Mouse (Mus musculus) kidney, postnatal 25 days (tissue): ENCODE measurements around the gene Slc11a1.

Source experiments
- DNase-seq, 2 experiments: peaks; one replicate each; pipeline ENCODE4 v3.0.0; 2021; ENCODE audit warnings: mixed read lengths in 2 of 2

Slc11a1 gene

DNA sequence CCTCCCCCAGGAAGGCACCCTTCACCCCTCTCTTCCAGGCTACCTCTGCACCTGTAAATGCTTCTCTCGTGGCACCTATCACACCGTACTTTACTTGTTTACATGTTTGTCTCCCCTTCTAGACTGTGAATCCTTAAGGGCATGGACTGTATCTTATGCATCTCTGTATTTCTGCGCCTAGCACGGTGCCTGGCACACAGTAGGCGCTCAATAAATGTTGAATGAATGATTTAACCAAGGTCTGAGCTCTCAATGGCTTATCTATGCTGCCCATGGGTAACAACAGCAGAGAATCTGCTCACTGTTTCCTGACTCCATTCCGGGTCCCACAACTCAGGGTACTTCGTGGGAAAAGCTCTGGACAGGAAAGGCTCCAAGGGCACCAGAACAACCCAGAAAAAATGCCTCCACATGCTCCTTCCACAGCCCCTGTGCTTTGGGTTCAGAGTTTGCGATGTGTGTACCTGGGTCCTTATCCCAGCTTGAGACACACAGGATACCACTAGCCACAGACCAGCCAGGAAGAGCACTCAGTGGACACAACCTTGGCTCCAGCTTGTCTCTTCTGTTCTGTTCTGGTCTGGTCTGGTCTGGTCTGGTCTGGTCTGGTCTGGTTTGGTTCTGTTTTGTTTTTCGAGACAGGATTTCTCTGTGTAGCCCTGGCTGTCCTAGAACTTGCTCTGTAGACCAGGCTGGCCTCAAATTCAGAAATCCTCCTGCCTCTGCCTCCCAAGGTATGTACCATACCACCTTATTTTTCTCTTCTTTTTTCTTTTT lies 21.4 kb upstream of the Slc11a1 start:
- DNase-seq = no peak

DNA sequence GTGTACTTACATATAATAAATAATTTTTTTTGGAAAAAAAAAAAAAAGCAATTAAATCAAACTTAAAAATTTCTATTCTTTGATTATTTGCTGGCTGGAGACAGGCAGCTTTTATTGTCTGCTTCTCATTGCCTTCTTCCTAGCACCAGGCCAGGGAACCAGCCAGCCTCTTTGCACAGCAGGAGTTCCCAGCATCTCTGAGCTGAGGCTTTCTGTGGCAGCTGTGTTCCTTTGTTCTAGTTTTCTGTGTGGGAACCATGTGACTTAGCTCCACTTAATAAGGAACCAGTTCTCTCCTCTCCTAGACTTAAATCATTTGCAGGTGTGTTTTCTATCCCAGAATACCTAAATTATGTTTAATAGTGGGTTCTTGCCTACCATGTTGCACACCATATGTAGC lies 17.5 kb upstream of the Slc11a1 start:
- DNase-seq = no peak

DNA sequence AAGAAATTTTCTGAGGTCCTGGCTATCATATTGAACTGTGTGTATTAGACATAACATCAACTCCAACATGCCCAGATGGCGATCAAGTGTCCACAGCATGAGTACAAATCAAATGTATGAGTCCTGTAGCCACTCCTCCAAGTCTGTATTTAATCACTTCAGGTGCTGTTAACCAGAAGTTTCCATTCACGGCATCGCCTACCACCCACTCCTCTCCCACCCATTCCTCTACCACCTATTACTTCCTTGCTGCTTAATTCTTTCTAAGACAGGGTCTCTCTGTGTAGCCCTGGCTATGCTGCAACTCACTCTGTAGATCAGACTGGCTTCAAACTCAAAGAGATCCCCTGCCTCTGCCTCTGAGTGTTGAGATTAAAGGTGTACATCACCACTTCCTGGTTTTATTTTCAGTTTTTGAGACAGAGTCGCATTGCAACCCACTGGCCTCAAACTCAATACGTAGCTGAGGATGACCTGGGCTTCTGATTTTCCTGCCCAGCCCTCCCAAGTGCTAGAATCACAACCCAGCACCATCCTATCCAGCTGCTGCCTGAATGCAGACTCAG lies 15.0 kb upstream of the Slc11a1 start:
- DNase-seq = no peak

DNA sequence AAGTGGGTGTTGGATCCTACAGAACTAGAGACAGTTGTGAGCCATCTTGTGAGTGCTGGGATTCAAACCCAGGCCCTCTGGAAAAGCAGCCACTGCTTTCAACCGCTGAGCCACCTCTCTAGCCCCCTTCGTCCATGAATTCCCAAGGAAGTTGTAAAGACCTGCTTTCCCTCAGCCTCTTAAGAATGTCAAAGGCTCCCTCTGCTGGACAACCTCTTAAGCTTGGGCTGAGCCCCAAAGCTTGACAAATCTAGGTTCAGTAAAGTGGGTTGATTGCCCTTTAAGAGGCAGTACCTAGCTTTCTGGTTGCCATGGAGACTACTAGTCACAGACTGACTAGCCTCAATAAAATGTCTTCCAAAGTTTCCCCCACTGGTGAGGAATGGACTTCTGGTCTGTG lies 13.2 kb upstream of the Slc11a1 start, which contains the start of gene Catip:
Catip (plus strand) TSS at position 297 of the 400 bp plus-strand sequence.
- peak; percentile 76 to 87 for DNase-seq

DNA sequence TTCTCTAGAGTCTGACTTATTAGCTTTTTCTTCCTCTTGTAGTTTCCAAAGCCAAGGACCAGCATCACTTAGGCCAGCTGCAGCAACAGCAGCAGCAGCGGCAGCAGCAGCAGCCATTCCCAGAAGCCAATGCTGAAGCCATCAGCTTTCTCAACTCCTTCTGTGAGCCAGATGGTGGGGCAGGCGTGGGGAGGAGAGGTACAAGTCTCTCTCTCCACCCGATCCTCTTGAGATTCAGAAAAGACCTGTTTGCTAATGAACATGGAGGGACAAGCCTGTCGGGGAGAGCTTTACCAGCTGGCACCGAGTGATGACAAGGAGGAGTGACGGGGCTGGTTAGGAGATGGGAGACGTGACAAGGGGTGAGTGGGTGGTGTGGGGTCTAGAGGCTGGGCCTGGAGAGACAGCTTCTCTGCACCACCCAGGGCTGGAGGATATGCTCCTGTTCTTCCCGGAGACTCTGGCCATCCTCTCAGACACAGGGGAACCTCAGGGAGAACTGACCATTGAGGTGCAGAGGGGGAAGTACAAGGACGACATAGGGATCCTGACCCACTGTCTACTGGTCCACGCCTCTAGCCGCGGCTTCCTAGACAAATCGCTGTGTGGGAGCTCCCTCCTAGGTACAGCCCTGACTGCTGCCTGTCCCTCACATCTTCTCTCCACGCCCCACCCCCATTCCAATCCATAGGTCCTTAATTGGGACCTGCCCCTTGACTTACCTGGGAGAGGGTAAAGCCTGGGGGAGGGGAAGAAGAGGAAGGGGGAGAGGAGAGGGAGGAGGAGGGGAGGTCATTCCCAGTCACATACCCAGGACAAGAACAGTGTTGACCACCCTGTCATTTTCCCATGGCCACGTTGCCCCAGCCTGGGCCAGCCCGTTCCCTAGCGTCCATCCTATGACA lies 12.4 kb upstream of the Slc11a1 start:
- peak in 1 of 2 experiments; percentile 33 for DNase-seq

DNA sequence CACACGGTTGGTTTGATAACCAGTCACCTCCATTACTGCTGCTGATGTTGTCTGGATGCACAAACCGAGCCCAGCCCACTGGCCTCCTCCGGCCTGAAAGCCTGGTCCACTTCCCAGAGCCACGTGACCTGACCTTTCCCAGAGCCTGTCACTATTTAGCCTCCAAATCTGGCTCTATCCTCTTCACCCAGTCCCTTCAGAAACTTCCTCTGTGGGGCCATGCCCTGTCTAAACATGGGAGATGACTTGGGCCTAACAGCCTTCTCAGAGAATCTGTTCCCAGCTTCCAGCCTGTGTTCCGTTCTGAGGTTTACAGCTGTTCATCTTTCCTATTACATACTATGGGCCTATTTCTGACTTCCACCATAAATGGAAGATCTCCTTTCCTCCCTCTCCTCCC lies 11.6 kb upstream of the Slc11a1 start:
- peak in 1 of 2 experiments; percentile 48 for DNase-seq

DNA sequence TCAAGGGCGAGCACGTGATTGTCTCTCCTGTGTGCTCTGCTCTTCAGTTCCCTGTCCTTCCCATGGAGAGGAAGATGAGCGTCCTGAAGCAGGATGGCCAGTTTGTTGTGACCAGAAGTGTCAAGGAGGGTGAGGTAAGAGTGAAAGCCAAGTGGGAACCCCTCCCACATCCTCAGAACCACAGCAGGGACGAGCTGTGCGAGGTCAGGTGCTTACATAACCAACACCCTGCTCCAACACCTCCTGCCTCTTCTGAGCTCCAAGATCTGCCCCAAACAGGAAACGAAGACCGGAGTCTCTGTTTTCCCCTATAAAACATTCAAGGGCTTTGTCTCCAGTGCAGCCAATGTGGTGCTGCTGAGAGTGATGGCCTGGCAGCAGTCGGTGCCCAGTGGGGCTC lies 10.7 kb upstream of the Slc11a1 start:
- DNase-seq = peak in 1 of 2 experiments; percentile 50

DNA sequence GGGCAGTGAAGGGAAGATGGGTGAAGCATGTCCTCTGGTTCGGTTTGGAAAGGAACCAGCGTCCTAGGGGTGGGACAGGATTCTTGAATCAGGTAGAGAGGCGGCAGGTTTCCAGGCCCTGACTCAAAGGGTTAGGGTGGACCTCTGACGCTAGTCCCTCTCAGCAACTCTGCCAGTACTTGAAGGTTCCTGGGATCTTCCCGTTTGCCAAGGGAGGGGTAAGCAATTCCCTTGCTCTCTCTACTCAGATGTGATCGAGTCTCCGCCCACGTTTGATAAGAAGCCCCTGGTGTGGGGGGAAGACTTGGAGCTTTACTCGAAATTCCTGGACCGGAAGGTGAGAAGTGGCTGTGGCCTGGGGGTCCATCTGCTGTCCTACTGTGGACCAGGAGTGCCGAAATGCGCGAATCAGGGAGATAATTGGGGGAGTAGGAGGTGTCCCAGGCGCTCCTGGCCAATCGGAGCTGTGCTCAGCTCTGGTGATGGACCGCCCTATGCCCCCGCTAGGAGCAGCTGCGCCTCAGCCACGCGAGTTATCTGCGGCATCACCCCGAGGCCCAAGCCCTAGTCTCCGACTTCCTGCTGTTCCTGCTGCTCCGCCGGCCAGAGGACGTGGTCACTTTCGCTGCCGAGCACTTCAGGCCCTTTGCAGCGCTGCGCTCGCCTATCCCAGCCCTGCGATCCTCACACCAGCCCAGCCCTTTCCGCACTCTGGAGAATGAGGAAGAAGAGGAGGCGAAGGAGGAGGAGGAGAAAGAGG lies 6.9 kb upstream of the Slc11a1 start:
- DNase-seq = peak; percentile 59 to 73

DNA sequence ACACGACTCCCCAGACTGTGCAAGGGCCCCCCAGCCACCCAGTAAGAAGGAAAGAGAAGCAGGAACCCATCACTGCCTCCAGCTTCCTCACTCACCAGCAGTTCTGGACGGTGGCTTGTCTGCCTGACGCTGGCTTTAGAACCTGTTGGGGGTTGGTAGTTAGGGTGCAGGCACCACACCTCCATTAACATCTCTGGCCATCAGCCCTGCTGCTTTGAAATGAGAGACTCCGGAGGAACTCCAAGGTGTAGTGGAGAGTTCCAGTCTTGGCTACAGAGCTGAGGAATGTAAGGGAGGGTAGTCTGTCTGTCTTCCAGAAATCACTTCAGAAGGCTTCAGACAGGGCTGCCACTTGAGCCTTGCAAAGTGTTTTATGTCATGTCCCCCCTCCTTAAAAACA lies 5.0 kb upstream of the Slc11a1 start:
- DNase-seq = peak in 1 of 2 experiments; percentile 23

DNA sequence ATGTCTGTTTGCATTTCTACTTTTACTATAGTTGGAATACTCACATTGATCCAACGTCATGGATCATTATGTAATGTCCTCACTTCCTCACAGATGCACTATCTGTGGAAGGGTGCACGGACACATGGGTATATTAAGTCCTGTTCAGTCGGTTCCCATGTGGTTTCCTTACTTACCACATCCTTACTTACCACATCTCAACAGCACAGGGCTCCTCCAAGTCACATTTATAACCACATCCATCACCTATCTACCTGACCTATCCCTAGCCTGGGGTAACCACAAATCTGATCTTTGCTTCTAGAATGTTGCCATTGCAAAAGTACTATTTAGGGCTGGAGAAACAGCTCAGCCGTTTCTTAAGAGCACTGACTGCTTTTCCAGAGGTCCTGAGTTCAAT lies 1.6 kb upstream of the Slc11a1 start:
- no peak for DNase-seq

DNA sequence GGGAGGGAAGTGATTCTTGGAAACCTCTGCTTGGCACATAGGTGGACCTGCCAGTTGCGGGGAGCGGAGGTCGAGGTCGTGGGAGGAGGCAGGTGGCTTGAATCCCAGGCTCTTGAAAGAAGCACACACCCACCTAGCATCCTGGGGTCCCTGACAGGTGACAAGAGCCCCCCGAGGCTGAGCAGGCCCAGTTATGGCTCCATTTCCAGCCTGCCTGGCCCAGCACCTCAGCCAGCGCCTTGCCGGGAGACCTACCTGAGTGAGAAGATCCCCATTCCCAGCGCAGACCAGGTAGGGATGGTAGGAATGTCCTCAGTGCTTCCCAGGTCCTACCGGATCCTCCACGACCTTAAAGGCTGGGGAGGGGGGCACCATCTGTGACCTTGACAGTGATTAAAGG lies 566 bp downstream of the Slc11a1 start:
- DNase-seq = peak in 1 of 2 experiments; percentile 32

DNA sequence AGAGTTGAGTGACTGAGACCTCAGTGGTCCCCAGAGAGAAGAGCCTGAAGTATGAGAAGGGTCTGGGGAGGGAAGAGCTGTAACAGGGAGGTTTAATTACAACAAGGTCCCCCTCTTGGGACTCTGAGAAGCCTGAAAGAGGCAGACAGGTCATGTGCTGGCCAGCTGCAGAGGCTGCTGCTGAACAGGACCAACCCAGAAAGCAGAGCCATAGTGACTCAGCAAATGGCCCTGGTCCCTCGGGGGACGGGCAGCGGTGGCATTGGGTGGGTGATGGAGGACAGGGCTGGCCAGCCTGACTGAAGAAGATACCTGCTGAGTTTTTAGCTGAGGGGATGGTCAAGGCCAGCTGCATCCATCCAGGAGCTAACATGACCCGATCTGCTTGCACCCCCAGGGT lies 1.4 kb downstream of the Slc11a1 start:
- peak in 1 of 2 experiments; percentile 53 for DNase-seq

DNA sequence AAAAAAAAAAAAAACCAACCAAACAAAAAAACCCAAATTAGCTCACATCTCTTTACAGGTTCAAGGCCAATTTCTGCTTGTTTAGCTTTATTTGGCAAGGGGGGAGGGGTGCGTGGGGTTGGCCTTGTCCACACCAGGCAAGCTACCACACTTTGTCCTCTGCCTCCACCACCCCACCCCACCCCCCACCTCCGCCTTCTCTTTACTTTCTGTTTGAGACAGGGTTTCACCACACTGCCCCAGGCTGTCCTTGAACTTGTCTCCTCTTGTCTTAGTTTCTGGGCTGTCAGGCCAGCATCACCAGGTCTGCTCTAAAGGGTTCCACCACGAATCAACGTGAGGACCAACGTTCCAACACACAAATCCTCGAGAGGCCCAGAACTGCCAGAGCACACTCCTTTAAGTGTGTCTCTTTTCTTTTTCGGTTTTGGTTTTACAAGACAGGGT lies 4.1 kb downstream of the Slc11a1 start:
- no peak for DNase-seq

DNA sequence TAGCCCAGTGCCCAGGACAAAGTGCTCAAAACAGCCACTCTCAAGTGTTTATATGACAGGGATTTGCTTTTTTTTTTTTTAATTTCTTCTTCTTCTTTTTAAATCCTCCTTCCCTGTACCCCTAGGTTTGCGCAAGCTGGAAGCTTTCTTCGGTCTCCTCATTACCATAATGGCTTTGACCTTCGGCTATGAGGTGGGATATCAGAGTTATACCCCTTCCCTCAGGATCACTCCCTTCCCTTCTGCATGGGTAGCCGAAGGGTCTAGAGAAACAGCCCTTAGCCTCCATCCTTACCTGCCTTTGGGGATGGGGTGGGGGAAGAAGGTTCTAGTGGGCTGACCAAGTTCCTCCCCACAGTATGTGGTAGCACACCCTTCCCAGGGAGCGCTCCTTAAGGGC lies 5.5 kb downstream of the Slc11a1 start:
- no peak for DNase-seq

DNA sequence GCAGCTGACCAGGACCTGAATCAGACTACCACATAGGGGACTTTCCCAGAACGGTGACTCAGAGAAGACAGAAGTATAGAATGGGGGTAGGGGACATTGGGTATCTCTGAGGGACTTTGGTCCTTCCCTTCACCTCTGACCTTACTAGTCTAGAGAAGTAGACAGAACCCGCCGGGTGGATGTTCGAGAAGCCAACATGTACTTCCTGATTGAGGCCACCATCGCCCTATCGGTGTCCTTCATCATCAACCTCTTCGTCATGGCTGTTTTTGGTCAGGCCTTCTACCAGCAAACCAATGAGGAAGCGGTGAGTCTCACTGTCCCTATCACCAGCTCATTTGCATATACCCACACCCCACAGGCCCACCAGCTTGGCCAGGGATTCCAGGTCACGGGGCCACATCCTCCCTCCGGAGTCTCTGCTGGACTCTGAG lies 6.6 kb downstream of the Slc11a1 start:
- peak in 1 of 2 experiments; percentile 33 for DNase-seq

DNA sequence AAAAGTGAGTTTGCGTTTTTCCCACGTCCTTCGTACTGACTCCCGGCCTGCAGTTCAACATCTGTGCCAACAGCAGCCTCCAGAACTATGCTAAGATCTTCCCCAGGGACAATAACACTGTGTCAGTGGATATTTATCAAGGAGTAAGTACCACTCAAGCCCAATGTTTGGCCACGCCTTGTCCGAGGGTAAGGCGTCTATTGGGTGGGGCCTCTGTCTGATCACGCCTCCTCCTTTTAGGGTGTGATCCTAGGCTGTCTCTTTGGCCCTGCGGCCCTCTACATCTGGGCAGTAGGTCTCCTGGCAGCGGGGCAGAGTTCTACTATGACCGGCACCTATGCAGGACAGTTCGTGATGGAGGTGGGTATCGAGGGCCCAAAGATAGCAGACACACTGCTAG lies 8.4 kb downstream of the Slc11a1 start:
- DNase-seq = peak in 1 of 2 experiments; percentile 31

DNA sequence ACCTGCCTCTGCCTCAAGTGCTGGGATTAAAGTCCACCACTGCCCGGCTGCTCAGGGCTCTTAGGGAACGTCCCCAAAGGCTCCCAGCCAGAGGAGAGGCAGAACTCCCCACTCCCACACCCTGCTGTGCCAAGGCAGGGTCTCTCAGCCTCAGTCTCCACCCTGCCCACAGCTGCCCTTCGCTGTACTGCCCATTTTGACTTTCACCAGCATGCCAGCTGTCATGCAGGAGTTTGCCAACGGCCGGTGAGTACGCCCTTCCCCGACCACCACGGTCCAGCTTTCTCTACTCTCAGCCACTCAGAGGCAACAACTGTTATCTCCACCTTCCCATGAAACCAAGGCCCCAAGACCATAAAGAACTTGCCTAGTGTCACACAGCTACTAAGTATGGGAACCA lies 9.5 kb downstream of the Slc11a1 start:
- DNase-seq = peak in 1 of 2 experiments; percentile 31

DNA sequence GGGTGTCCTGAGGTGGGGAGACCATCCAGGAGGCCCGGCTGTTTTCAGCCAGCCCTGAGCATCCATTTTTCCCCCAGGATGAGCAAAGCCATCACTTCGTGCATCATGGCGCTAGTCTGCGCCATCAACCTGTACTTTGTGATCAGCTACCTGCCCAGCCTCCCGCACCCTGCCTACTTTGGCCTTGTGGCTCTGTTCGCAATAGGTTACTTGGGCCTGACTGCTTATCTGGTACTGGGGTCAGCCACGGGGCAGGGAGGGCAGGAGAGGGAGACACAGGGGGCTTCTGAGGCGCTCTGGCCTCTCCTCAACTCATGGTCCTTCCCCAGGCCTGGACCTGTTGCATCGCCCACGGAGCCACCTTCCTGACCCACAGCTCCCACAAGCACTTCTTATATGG lies 10.1 kb downstream of the Slc11a1 start:
- DNase-seq = peak in 1 of 2 experiments; percentile 43

DNA sequence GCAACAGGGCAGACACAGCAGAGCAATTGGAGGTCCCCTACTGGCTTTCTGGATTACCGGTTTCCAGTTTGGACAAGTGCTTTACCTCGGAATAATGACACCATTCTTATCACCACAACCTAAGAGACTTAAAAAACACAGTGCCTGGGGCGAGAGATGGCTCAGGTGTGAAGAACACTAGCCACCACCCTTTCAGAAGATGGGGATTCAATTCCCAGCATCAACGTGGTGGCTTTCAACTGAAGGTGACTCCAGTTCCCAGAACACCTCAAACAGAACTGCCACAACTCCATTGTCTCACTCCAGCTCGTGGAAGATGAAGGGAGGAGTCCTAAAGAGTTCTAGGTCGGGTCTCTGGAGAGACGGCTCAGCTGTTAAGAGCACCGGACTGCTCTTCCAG lies 10.5 kb downstream of the Slc11a1 start:
- DNase-seq = peak in 1 of 2 experiments; percentile 28

DNA sequence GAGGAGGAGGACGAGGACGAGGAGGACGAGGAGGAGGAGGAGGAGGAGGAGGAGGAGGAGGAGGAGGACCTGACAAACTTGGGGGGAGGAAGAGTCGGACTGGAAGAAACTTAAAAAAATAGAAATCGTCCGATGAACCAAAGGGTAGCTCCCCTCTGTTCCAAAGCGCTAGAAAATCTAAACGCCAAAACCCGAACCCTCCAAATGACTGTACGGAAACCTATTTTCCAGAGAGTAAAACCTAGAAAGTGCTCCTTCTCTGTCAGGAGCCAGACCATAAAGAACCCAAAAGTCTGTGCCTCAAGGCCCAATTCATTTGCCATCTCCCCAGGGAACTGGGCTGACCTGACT lies 11.3 kb downstream of the Slc11a1 start:
- no peak for DNase-seq

DNA sequence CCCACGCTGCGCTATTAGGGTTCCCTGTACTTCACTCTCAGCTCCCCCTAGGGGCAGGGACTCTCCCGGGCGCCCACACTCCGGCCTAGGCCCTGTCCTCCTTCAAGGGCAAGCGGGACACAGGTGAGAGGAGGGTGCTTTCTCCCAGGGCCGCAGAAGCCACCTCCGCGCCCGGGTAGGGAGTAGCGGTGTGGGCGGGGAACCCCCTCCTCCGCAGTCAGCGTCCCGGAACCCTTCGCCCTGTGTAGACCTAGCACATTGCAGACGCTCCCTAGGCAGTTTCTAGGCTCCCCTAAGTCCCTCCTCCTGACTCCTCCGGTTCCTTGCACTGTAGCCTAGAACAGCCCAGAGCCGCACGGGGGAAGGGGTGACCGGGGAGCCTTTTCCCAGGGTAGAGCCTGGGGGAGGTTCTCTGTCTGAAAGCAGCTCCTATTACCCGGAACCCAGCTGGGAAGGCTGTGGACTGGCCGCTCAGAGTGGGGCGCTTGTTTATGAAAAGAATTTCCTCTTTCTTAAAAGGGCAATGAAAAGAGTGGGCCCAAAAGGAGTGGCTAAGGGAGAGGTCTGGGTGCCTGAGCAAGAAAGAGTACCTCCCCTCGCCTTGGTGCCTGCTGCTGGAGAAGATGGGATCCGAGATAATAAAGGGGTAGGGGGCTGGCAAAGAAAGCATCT lies 11.9 kb downstream of the Slc11a1 start:
- DNase-seq = peak; percentile 94 to 98
